Mouse (Mus musculus) heart, adult 2 months (tissue): ENCODE data around the gene Pgm2l1.

Source experiments
- CTCF ChIP-seq: fragments of 200-600 bp; IDR thresholded peaks from 2 replicates; pipeline ENCODE4 v1.8.1; 2022; ENCODE audit warnings: antibody characterized with exemption, mild to moderate bottlenecking, moderate library complexity
- EP300 ChIP-seq: fragments of 200-500 bp; IDR thresholded peaks from 2 replicates; pipeline ENCODE4 v1.6.1; 2011; ENCODE audit warnings: low read depth, low read length, control low read depth; ENCODE audit not compliant: insufficient read depth
- POLR2A ChIP-seq: fragments of 200-500 bp; IDR thresholded peaks from 2 replicates; pipeline ENCODE4 v1.6.1; 2011; ENCODE audit warnings: mild to moderate bottlenecking, low read depth, low read length, control low read depth; ENCODE audit not compliant: insufficient read depth

- TF ChIP-seq POLR2A (no peak), CTCF (no peak), EP300 (no peak)
Measured at GRCm38 (mm10) chr7:100244225-100244624, 17.0 kb downstream of the Pgm2l1 start.
